Mouse (Mus musculus) spleen, postnatal 36 days (tissue): Measurements from ENCODE around the gene Gm5458.
A peak's percentile ranks its signal among the peaks of the same experiment; 100 is the strongest.
"Not testable (repeated sequence)": the region's sequence is repeated elsewhere in the genome, so short reads cannot be mapped to it uniquely, and the experiment has no call there.

ENCODE experiments used
- DNase-seq, 2 experiments: peaks; one replicate each; pipeline ENCODE4 v3.0.0; 2022; ENCODE audit warnings: low spot score in 2 of 2, mixed read lengths in 1 of 2

The Gm5458 gene

DNA sequence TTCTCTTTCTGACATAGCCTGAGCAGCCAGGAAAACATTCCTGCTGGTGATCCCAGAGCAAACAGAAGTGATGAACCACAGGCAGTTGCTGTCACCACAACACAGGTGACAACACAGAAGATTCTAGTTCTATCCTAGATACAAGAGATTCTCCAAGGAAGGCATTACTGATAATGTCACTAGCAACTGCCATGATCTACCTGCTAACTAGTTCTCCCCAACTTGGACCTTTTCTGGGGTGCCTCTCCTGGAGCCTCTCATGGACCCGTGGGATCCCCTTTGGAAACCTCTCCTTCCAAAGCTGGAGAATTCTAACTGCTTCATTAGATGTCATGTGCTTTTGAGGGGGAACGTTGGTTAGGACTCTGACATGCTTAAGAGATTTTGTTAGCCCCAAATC, at the start of gene Gm5458:
TSS of gene Gm5458 (minus strand) at position 101 of the 400 bp plus-strand sequence.
- DNase-seq, result not testable (repeated sequence)

DNA sequence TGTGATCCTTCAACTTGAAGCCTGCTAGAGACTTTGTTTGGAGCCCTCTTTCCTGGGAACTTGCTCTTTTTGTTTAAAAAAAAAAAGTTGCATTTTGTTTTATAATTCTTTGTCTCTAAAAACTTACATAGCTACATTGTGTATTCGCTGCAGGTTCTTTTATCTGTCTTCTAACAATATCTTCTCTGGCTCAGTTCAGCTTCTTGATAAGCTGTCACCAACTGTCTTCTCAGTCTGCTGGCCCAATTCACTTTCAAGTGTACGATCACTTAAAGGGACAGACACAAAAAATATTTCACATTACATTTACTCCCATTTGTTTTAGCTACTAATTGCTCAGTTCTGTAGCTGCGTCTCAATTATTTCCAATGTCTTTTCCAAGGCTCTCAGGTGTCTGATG, 43.9 kb upstream of the Gm5458 start:
- no peak for DNase-seq

DNA sequence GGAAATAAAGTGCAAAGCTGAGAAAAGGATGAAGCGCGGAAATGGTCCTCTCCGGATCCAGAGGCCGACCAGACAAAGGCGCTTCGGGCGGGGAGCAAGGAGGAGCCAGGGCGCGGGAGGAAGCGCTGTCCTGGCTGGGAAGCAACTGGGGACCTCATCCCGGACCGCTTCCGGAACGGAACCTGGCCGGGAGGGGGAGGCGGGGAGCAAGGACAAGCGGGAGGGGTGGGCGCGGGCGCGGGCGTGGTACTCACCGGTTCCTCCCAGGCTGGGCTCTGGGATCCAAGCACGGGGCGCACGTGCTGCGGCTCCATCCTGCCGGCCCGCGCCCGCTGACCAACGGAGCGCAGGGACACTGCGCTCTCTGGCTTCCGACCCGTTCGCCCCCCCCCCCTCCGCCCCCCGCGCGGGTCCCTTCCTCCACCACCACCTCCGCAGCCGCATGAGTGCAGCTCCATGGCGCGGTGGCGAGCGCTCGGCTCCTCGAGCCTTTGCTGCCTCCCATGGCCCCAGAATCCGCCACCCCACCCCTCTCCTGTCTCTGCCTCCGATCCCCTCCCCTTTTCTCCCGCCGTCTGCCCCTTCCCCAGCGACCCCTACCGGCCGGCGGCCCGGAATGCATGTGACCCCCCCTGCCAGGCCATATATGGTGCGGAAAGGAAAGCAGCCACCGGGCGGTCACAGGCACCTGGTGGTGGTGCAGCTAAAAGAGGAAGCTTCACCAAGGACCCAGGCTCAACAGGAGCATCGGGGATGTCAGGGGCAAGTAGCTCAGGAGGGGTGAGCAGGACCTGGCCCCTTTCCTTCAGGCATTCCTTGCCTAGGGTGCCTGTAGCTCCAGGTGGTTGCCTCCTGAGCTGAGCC, 17.3 kb downstream of the Gm5458 start, which contains the start of gene Gm2237:
TSS of gene Gm2237 (minus strand) at position 332 of the 864 bp plus-strand sequence.
- DNase-seq, result peak; percentile 17 to 19

DNA sequence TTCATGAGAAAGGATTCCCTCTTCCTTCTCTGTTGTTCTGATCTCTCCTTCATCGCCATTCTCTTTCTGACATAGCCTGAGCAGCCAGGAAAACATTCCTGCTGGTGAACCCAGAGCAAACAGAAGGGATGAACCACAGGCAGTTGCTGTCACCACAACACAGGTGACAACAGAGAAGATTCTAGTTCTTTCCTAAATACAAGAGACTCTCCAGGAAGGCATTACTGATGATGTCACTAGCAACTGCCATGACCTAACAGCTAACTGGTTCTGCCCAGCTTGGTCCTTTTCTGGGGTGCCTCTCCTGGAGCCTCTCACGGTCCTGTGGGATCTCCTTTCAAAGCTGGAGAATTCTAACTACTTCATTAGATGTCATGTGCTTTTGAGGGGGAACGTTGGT, 52.5 kb downstream of the Gm5458 start, which contains the start of gene Gm2244:
TSS of gene Gm2244 (minus strand) at position 101 of the 400 bp plus-strand sequence.
- not testable (repeated sequence) for DNase-seq
